Mouse (Mus musculus): ENCODE results near the gene Zfp317. TPM values are rescaled to one million over a fixed set of nuclear protein-coding genes. Genes with fewer than 3 reads are reported as not detected.
"Not testable (repeated sequence)": the region's sequence is repeated elsewhere in the genome, so short reads cannot be mapped to it uniquely, and the experiment has no call there.

Zfp317 gene
- 38.0 and 44.7 TPM in 2 replicates for total RNA-seq (2017)

DNA sequence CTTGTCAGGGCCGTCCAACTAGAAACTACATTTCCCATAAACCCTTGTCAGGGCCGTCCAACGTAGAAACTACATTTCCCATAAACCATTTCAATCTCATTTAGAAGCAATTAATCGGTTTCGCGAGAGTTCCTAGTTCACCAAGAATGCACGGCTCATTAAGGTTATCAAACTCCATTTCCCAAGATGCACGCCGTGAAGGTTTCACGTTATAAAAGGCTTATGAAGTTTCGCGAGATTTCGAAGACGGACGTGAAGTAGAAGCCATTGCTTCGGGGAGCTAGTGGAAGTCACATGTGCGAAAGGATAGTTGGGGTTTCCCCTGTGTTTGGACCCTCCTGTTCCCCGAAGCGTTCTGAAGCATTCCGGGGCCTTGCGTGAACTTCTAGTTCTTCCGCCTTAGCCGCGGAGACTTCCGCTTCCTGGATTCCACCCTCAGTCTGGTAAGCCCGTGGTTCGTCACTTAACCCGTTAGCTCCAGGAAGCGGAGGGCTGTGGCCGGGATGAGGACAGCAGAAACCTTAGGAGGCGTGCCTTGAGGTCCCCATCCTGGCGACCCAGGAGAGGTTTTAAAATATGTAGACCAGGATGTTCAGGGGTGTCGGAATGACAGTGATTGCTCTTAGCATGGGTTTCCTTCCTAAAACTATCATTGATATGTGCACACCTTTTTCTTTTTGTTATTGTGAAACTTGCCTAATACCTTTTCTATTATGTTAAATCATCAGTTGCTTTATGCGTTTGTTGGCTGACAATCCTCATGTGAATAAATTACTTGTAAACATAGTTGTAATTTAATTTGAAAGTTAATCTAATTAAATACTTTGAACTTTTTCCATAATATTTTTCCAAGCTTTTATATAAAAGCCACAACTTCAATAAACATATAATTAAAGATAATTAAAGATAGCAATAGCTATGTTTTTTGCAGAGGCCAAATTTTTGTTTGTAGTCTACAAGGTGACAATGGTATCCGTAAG, at the start of gene Zfp317:
Zfp317 (plus strand) TSS at position 260 of the 980 bp plus-strand sequence.
- ATAC-seq (replicated peaks in 1 of 2; ENCODE audit: insufficient read depth in 1 of 2, low FRiP score in 2 of 2, low TSS enrichment in 1 of 2, low read depth in 1 of 2, poor library complexity in 2 of 2, severe bottlenecking in 2 of 2), result peak; percentile 96 to 98

DNA sequence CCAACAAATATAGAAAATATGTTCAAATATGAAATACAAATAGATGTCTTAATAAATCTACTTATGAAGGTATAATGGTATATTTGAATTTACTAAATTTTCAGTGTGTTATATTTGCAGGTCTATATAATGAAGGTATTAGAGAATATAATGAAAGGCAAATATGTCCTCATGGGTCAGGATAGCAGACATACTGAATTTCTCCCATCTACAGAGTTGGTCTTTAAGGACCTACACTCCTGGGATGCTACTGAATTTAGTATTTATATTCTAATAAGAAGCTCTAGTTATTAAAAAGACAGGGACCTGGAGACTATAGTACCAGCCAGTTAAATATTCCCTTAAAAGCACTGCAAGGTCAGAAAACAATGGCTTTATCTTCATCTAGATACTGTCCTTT, 39.6 kb upstream of the Zfp317 start, which contains the start of gene Olfr855:
Olfr855 (plus strand) TSS at position 301 of the 400 bp plus-strand sequence.
- no peak for ATAC-seq (replicated peaks in 1 of 2; ENCODE audit: insufficient read depth in 1 of 2, low FRiP score in 2 of 2, low TSS enrichment in 1 of 2, low read depth in 1 of 2, poor library complexity in 2 of 2, severe bottlenecking in 2 of 2)

DNA sequence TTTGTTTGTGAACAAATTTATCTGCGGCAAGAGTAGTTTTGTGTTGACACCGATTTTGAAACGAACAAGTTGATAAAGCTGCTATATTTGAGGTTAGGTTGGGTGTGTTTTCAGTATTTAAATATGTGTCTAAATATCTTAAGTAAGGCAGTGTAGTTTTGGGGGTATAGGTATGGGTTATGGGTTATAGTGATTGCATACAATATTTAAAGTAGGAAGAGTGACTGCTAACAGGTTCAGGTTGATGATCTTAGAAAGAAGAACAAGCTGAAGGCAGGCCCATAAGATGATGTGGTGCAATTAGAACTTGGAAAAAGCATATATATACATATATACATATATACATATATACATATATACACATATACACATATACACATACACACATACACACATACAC, 605 bp upstream of the Zfp317 start:
- no peak for ATAC-seq (replicated peaks in 1 of 2; ENCODE audit: insufficient read depth in 1 of 2, low FRiP score in 2 of 2, low TSS enrichment in 1 of 2, low read depth in 1 of 2, poor library complexity in 2 of 2, severe bottlenecking in 2 of 2)

DNA sequence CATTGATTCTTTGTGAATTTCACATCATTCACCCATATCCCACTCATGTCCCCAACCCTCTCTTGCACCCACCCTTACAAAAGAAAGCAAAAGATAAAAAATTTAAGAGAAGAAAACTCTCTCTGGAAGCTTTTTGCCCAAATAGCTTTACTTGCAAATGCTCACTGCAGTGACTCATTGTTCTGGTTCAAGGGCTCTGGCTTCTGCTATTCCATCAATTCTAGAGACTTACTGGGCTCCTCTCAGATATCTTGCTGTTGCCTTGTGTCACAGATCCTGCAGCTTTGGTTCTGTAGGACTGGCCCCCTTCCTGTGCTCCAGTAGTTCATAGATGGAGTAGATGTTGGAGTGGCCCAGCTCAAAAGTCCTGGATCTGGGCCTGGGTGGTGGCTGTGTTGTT, 7.7 kb downstream of the Zfp317 start:
- no peak for ATAC-seq (replicated peaks in 1 of 2; ENCODE audit: insufficient read depth in 1 of 2, low FRiP score in 2 of 2, low TSS enrichment in 1 of 2, low read depth in 1 of 2, poor library complexity in 2 of 2, severe bottlenecking in 2 of 2)

DNA sequence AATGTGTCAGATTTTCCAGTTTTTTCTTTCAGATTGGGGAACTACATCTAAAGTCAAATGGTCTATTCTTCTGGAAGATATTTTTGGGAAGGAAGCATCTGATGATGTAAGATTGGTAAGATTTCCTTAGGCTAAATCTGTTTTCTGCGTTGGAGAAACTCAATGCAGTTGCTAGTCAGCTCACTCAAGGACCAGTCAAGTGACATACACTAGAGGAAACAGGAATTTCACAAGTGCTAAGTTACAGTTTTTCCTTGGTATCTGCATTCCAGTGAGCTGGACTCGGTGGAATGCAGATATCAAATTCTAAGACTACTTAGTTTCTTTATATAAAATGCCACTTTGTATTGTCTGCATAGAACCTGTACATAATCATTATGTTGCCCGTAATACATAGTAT, 23.3 kb downstream of the Zfp317 start:
- no peak for ATAC-seq (replicated peaks in 1 of 2; ENCODE audit: insufficient read depth in 1 of 2, low FRiP score in 2 of 2, low TSS enrichment in 1 of 2, low read depth in 1 of 2, poor library complexity in 2 of 2, severe bottlenecking in 2 of 2)

DNA sequence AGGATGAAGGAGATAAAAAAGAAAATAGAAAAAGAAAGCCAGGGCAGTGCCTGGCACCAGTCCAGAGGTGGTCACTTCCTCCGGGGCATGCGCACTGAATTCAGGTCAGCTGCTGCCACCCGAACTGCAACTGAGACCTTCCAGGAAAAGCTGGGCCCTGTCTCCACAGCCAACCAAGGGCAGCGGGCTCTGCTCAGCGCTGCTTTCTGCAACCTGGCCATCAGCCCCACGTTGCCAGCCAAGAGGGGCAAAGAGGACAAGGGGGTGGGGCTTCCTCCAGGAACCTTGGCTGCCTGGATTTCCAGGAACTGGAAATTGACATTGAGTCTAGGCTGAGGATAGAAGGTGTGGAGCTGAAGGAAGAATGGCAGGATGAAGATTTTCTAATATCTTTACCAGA, 68.4 kb downstream of the Zfp317 start:
- no peak for ATAC-seq (replicated peaks in 1 of 2; ENCODE audit: insufficient read depth in 1 of 2, low FRiP score in 2 of 2, low TSS enrichment in 1 of 2, low read depth in 1 of 2, poor library complexity in 2 of 2, severe bottlenecking in 2 of 2)

DNA sequence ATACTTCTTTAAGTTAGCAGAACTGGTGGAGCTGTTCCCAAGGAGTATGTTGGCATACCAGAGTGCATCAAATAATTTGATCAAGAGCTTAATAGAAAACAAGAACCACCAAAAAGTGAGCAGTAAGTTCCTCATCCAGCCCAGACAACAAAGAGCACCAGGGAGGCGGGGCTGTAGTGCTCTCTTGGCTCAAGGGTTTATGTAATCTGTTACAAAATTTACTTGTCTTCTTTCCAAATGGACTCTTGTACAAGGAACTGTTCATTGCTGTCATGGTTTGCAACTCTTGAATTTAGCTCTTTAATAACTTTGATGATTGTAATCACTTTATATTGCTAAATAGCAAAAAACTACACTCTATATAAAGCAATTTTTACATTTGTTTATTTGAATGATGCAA, 69.5 kb downstream of the Zfp317 start:
- no peak for ATAC-seq (replicated peaks in 1 of 2; ENCODE audit: insufficient read depth in 1 of 2, low FRiP score in 2 of 2, low TSS enrichment in 1 of 2, low read depth in 1 of 2, poor library complexity in 2 of 2, severe bottlenecking in 2 of 2)

DNA sequence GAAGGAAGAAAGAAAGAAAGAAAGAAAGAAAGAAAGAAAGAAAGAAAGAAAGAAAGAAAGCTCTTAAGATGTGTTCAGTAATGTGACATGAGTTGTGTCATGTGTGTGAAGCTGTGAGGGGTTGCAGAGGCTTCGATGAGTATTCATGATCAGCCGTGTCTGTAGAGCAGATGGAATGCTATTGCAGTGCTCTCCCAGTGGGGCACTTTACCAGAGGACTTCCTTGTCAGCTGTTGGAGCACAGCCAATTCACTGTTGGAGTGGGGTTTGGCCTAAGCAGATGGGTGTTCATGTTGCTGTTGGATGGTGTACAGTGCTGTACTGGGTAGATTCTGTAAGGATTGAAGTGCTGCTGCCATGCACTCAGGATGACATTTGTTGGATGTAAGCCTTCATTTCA, 70.5 kb downstream of the Zfp317 start:
- no peak for ATAC-seq (replicated peaks in 1 of 2; ENCODE audit: insufficient read depth in 1 of 2, low FRiP score in 2 of 2, low TSS enrichment in 1 of 2, low read depth in 1 of 2, poor library complexity in 2 of 2, severe bottlenecking in 2 of 2)

DNA sequence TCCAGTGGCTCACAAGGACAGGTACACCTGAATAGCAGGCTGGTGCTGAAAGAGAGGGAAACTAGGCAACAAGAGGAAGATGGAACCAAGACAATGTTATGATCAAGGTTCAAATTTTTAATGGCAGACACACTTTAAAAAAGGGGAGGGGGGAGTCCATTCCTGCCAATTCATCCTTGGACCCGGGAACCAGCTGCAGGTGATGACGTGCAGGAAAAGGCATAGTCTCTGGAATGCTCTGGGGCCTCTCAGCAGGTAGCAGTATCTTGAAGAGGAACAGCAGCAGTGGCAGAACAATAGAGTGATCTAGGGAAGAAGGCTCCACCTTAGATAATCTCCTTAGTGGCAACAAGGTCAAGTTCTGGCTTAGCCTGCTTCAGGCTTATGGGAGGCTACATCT, 72.4 kb downstream of the Zfp317 start:
- not testable (repeated sequence) for ATAC-seq (replicated peaks in 1 of 2; ENCODE audit: insufficient read depth in 1 of 2, low FRiP score in 2 of 2, low TSS enrichment in 1 of 2, low read depth in 1 of 2, poor library complexity in 2 of 2, severe bottlenecking in 2 of 2)

DNA sequence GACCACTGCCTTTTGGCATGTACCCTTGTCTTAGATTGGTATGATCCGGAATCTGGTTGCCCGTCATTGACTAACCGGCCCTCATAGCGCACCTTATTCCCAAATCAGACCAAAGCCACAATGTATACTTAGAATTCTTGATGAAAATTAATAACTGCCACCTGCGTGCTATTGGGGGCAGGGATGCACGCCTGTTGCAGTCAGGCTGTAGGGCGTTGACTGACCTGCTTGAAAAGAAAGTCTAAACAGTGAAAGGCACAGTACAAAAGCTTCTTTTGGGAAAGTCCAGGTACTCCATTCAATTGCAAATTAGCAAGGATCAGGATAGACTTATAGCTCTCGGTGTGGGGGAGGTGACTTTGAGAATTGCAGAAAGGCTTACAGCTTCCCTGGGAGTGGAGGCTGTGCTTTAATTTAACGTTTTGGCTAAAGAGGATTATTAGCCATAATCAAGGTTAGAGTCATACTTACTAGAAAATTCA, 73.0 kb downstream of the Zfp317 start:
- ATAC-seq (replicated peaks in 1 of 2; ENCODE audit: insufficient read depth in 1 of 2, low FRiP score in 2 of 2, low TSS enrichment in 1 of 2, low read depth in 1 of 2, poor library complexity in 2 of 2, severe bottlenecking in 2 of 2), result not testable (repeated sequence)

Other genes with a start within 250 kb of the Zfp317 start
- not detected in 2 replicates for gene Olfr847, start 243.4 kb upstream of the Zfp317 start, total RNA-seq (2017)
- gene Olfr849, start 181.8 kb upstream of the Zfp317 start, total RNA-seq (2017), result not detected in 2 replicates
- gene Olfr850, start 143.9 kb upstream of the Zfp317 start, total RNA-seq (2017), result not detected in 2 replicates
- not detected in 2 replicates for gene Olfr851, start 128.8 kb upstream of the Zfp317 start, total RNA-seq (2017)
- gene Olfr853, start 81.0 kb upstream of the Zfp317 start, total RNA-seq (2017), result not detected in 2 replicates
- gene Olfr854, start 54.7 kb upstream of the Zfp317 start, total RNA-seq (2017), result not detected in 2 replicates
- gene Olfr855, start 39.5 kb upstream of the Zfp317 start, total RNA-seq (2017), result not detected in 2 replicates
- not detected in 2 replicates for gene Olfr857, start 87.3 kb downstream of the Zfp317 start, total RNA-seq (2017)
- not detected in 2 replicates for gene Olfr58, start 158.2 kb downstream of the Zfp317 start, total RNA-seq (2017)
- gene Olfr859, start 182.8 kb downstream of the Zfp317 start, total RNA-seq (2017), result not detected in 2 replicates
- gene Olfr860, start 227.6 kb downstream of the Zfp317 start, total RNA-seq (2017), result not detected in 2 replicates

All from hematopoietic stem cell, adult 5-6 weeks (primary cell).